Mouse (Mus musculus): Measurements from ENCODE around the gene Dusp1. TPM values are rescaled to one million over a fixed set of nuclear protein-coding genes. Genes with fewer than 3 reads are reported as not detected.

Dusp1 gene
- polyA plus RNA-seq, 1 experiment from 2014 or later = 19.4 TPM

DNA sequence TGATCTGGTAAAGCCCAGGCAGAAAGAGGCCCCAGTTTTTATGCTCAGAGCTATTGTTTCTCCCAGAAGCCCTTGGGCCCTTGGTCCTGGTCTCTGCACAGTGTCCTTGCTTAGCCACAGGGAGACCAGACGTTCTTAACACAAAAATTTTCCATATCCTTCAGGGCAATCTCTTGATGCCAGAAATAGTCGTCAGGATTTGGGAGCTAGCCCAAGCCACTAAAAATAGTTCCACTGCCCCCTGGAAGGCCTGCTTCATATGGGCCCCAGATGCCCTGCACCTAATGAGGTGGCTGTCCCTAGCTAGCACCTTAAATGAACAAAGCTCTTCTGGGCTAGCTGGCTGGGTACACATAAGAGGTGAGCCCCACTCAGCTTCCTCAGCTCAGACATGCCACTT is 71.0 kb downstream of the Dusp1 start:
- Histone ChIP-seq H3K9ac (no peak overlapping the region), H3K9me3 (peaks cover 8% of the 10 kb centered on the region; the same call in 1 of the 2 replicates), H3K27ac (no peak overlapping the region), H3K27me3 (no peaks in the 10 kb centered on the region), H3K36me3 (no peaks in the 10 kb centered on the region), H3K4me2 (replicated peaks) (no peak overlapping the region), H3K4me1 (no peaks in the 10 kb centered on the region), H3K4me3 (no peak overlapping the region)
- 65% methylated on average over 2 of the region's 2 CpGs for WGBS
- no peak for ATAC-seq (ENCODE audit: insufficient number of reproducible peaks, insufficient read depth, low FRiP score, low TSS enrichment)

DNA sequence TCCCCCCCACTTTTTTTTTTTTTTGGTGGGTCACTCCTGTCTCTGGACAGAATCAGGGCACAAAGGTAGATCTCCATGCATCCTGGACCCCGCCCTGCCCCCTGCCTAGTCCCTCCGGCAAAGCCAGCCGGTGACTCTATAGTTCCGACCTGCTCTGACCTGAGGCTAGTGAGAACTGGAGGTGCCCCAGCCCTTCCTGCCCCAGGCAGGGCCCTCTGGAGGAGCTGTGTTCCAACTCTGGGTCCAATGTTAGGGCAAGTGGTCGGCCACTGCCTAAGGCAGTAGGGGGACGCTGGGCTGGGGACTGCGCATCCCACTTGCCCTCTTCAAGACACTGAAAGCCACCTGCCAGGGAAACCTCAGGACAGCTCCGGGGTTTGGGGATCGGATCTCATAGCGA is 71.9 kb downstream of the Dusp1 start:
- H3K4me2 ChIP-seq (replicated peaks) = no peak overlapping the region
- H3K36me3 ChIP-seq = no peaks in the 10 kb centered on the region
- no peaks in the 10 kb centered on the region for H3K4me1 ChIP-seq
- no peak overlapping the region for H3K4me3 ChIP-seq
- H3K27me3 ChIP-seq = no peaks in the 10 kb centered on the region
- 91% methylated on average over 10 of the region's 10 CpGs for WGBS
- H3K9me3 ChIP-seq = peaks cover 8% of the 10 kb centered on the region; the same call in 1 of the 2 replicates
- H3K27ac ChIP-seq = no peak overlapping the region
- H3K9ac ChIP-seq = no peak overlapping the region
- ATAC-seq (ENCODE audit: insufficient number of reproducible peaks, insufficient read depth, low FRiP score, low TSS enrichment) = no peak

DNA sequence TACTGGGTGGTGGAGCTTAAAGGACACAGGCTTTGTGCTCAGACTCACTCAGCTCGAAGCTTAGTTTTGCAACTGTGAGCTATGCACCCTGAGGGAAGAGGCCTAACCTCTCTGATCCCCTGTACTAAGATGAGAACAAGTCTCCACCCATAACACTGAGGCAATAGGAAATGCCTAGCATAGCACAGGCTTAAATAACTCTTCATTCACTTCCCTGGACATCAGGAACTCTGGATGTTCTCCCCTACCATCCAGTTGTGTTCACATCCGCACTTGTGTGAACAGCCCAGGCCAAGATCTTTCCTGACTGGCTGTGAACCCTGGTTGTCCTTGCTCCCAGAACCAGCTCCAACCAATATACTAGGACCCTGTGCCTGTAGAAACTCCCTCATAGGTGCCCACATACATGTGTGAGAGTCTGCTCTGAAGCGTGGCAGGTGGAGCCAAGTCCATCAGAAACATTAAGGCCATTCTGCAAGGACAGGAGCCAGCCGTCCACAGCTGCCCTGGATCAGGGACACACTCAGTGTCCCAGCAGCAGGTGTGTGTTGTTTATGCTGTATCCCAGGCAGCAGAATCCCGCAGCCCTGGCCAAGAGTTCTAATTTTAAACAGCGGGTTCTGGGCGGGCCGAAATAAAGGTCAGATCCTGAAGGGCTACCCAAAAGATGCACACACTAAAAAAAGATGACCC is 73.1 kb downstream of the Dusp1 start:
- Histone ChIP-seq H3K36me3 (no peaks in the 10 kb centered on the region), H3K9me3 (peaks cover 8% of the 10 kb centered on the region; the same call in 1 of the 2 replicates), H3K4me3 (no peak overlapping the region), H3K4me1 (no peaks in the 10 kb centered on the region), H3K4me2 (replicated peaks) (no peak overlapping the region), H3K27ac (no peak overlapping the region), H3K27me3 (no peaks in the 10 kb centered on the region), H3K9ac (no peak overlapping the region)
- no peak for ATAC-seq (ENCODE audit: insufficient number of reproducible peaks, insufficient read depth, low FRiP score, low TSS enrichment)
- 84% methylated on average over 8 of the region's 8 CpGs for WGBS

DNA sequence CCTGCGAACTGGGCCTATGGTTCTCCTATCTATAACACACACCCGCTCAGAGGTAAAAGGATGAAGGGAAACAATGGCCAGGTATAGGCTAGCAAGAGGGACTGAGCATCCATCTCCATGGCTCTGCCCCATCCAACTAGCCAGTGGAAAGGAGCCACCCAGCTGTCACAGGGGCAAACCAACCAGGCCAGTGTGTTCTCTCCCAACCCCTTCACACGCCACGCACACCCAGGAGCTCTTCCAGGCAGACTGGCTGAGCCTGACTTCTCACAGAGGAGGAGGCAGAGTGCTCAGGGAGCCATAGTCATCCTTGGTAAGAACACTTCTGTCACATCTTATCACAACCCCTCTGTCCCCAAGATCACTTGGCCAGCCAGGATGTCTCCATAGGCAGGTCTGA is 74.0 kb downstream of the Dusp1 start:
- no peak for ATAC-seq (ENCODE audit: insufficient number of reproducible peaks, insufficient read depth, low FRiP score, low TSS enrichment)

DNA sequence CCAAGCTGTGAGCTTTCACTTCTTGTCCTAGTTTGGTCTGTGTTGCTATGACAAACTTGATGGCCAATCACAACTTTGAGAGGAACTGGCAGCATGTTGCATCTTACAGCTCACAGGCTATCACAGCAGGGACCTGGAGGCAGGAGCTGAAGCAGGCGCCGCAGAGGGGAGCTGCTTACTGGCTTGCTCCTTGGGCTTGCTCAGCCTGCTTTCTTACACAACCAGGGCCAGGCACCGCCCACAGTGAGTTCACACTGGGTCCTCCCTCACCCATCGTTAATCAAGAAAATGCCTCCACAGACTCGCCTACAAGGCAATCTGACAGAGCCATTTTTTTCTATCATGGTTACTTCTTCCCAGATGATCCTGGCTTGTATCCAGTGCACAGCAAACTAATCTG is 74.7 kb downstream of the Dusp1 start:
- H3K9ac ChIP-seq = no peak overlapping the region
- H3K4me1 ChIP-seq = no peaks in the 10 kb centered on the region
- H3K27me3 ChIP-seq = no peaks in the 10 kb centered on the region
- no peaks in the 10 kb centered on the region for H3K9me3 ChIP-seq
- no peak overlapping the region for H3K4me2 ChIP-seq (replicated peaks)
- ATAC-seq (ENCODE audit: insufficient number of reproducible peaks, insufficient read depth, low FRiP score, low TSS enrichment) = no peak
- no peak overlapping the region for H3K4me3 ChIP-seq
- 65% methylated on average over 5 of the region's 5 CpGs for WGBS
- no peak overlapping the region for H3K27ac ChIP-seq
- H3K36me3 ChIP-seq = no peaks in the 10 kb centered on the region

More for the DNA sequence above, 74.0 kb downstream of the Dusp1 start:
- Histone ChIP-seq H3K4me3 (no peak overlapping the region), H3K9ac (no peak overlapping the region), H3K27me3 (no peaks in the 10 kb centered on the region), H3K27ac (no peak overlapping the region), H3K4me2 (replicated peaks) (no peak overlapping the region), H3K9me3 (peaks cover 2% of the 10 kb centered on the region; the same call in 1 of the 2 replicates), H3K36me3 (no peaks in the 10 kb centered on the region), H3K4me1 (no peaks in the 10 kb centered on the region)
- WGBS = 100% methylated on average over 4 of the region's 4 CpGs

DNA sequence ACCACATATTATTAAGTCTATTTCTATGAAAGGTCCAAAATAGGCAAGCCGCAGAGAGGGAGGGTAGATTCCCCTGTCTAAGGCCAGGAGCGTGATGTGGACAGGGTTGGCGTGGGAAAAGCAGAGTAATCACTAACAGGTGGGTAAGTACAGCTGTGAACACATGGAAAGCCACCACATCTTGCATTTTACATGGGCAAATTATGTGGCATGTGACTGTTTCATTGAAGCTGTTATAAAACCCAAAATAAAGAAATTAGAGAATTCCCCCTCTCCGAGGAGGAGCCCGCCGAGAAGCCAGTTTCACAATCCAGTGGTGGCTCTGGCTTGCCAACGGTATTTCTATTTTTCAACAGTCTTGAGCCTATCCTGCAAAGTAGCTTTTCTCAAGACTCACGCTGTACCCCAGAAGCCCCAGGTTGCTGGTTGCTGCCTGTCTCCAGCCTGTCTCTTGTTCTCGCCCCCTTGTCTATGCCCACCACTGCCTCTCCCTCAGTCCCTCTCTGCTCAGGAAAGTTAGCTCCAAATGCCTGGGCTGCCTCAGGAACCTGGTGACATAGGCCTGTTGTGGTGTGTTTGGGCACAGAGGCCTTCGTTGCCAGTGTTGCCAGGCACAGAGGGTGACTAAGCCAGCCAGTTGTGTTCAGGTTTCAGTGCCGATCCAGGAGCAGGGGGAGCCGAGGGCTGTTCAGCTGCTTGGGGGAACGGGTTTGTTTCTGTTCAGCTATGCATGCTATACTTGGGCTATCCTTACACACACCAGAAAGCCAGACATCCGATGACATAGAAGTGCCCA is 77.1 kb downstream of the Dusp1 start:
- ATAC-seq (ENCODE audit: insufficient number of reproducible peaks, insufficient read depth, low FRiP score, low TSS enrichment) = no peak
- Histone ChIP-seq H3K4me3 (no peak overlapping the region), H3K27me3 (no peaks in the 10 kb centered on the region), H3K27ac (no peak overlapping the region), H3K9ac (no peak overlapping the region), H3K9me3 (no peaks in the 10 kb centered on the region), H3K4me1 (no peaks in the 10 kb centered on the region), H3K36me3 (no peaks in the 10 kb centered on the region), H3K4me2 (replicated peaks) (no peak overlapping the region)
- 77% methylated on average over 14 of the region's 14 CpGs for WGBS

DNA sequence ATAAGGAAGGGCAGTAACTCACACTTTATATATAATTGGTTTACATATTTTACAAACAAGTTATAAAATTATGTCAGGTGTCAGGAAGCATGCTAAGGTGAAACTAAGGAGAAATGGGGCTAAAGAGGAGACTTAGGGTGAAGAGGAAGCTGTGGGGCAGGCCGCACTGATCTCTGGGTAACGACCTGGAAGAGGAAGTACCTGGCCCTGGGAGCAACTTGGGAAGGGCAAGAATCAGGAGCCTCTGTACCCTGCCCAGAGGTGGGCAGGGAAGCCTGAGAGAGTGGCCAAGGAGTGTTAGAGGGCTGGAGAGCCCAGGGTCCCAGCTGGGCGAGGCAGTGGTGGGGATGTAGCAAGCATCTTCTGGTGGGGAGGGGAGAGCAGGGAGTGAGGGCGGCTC is 81.0 kb downstream of the Dusp1 start:
- WGBS = 80% methylated on average over 4 of the region's 4 CpGs
- ATAC-seq (ENCODE audit: insufficient number of reproducible peaks, insufficient read depth, low FRiP score, low TSS enrichment) = no peak

DNA sequence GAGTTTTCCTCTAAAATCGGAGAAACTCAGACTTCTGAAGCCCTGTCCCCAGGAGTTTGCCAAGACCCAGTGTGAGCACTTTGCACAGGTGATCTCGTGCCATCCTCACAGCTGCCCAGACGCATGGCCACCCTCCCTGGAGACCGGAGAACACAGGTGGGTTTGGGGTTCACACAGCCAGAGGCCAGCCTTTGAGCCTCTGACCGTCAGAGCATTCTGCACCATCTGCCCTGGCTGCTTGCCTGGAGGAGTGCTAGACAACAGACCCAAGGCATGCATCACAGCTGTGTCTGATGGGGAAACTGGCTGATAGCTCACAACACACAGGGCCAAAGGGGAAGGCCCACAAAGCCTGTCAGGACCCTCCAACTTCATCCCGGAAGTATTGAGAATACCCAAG is 82.3 kb downstream of the Dusp1 start:
- H3K36me3 ChIP-seq = no peaks in the 10 kb centered on the region
- WGBS = 75% methylated on average over 6 of the region's 6 CpGs

More for the DNA sequence above, 81.0 kb downstream of the Dusp1 start:
- H3K4me1 ChIP-seq = peaks cover 9% of the 10 kb centered on the region
- no peak overlapping the region for H3K4me3 ChIP-seq
- no peaks in the 10 kb centered on the region for H3K36me3 ChIP-seq
- no peak overlapping the region for H3K4me2 ChIP-seq (replicated peaks)
- no peak overlapping the region for H3K9ac ChIP-seq
- no peaks in the 10 kb centered on the region for H3K27me3 ChIP-seq
- no peaks in the 10 kb centered on the region for H3K9me3 ChIP-seq
- H3K27ac ChIP-seq = no peak overlapping the region

DNA sequence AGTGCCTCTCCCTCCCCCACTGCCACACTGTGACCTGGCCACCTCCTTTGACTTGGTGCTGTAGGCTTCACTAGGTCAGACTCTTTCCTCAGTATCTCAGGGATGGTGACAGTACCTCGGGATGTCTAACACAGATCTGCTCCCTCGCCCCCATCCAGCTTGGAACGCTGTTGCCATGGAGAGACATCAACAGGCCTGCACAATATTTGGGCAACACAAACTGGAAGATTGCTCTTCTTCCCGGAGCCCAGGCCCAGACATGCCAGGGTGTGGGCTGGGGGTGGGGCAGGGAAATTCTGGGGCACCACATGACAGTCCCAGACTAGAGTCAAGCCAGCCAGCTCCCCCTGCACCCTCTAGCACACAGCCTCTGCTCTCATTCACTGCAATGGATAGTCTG is 83.3 kb downstream of the Dusp1 start:
- WGBS = 78% methylated on average over 4 of the region's 4 CpGs
- no peak overlapping the region for H3K27ac ChIP-seq
- no peak overlapping the region for H3K4me3 ChIP-seq
- H3K9ac ChIP-seq = no peak overlapping the region
- no peaks in the 10 kb centered on the region for H3K36me3 ChIP-seq
- H3K4me1 ChIP-seq = peaks cover 9% of the 10 kb centered on the region
- ATAC-seq (ENCODE audit: insufficient number of reproducible peaks, insufficient read depth, low FRiP score, low TSS enrichment) = peak; percentile 44; the same call in 1 of the 2 replicates
- no peaks in the 10 kb centered on the region for H3K27me3 ChIP-seq
- no peak overlapping the region for H3K4me2 ChIP-seq (replicated peaks)
- no peaks in the 10 kb centered on the region for H3K9me3 ChIP-seq

More for the DNA sequence above, 82.3 kb downstream of the Dusp1 start:
- Histone ChIP-seq H3K4me1 (peaks cover 9% of the 10 kb centered on the region), H3K4me2 (replicated peaks) (no peak overlapping the region), H3K4me3 (no peak overlapping the region), H3K27ac (no peak overlapping the region), H3K27me3 (no peaks in the 10 kb centered on the region), H3K9me3 (no peaks in the 10 kb centered on the region), H3K9ac (no peak overlapping the region)
- no peak for ATAC-seq (ENCODE audit: insufficient number of reproducible peaks, insufficient read depth, low FRiP score, low TSS enrichment)

DNA sequence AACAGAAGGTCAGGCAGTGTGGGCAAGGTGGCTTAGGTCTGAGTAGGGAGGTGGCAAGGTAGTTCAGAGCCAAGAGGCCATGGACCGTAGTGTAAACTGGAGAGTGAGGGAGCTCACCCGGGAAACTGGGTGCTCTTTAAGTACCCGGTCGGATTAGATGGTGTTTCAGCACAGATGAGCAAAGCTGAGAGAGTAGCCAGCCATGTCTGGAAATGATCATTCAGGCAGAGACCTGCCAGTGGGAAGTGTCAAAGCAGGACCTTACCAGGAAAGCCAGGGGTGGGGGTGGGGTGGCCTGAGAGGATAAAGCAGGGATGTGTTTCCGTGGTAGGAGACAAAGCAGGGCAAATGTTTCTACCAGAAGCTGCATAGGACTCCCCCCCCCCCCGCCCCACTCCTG is 85.1 kb downstream of the Dusp1 start:
- Histone ChIP-seq H3K4me1 (peaks cover 9% of the 10 kb centered on the region), H3K4me2 (replicated peaks) (no peak overlapping the region), H3K27ac (no peak overlapping the region), H3K9me3 (no peaks in the 10 kb centered on the region), H3K27me3 (no peaks in the 10 kb centered on the region), H3K4me3 (no peak overlapping the region), H3K36me3 (no peaks in the 10 kb centered on the region), H3K9ac (no peak overlapping the region)
- ATAC-seq (ENCODE audit: insufficient number of reproducible peaks, insufficient read depth, low FRiP score, low TSS enrichment) = no peak
- 41% methylated on average over 6 of the region's 6 CpGs for WGBS

DNA sequence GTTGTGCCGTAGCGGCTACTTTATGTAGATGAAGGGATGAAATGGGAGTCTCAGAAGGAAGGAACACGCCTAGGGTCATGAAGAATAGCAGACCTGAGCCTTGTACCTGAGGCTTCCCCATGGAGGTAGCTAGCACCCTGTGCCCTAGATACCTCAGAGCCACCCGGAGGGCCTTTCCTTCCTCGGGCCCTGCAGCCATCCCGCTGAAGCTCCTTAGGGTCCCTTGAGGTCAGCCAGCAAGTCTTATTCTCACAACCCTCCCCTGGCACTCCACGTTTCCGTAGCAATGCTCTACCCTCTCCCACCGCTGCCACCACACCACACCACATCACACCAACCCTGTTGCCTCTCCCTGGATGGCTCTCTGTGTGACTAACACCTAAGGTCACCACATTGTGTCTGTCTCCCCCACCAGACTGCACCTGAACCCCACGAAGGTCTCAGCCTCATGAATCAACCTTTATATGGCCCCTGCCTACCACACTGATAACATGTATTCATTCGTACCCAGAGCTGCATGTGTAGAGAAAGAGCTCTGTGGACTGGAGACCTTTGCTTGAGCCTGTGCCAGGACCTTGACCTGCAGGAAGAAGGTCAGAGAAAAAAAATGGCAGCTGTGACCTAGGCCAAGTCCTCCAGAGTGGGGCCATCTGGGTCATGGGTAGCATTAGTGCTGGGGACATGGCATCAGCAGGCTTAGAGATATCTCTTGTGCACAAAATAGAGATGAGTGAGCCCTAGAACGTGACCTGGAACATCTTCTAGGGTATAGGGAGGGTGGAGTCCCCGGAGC is 93.6 kb downstream of the Dusp1 start:
- Histone ChIP-seq H3K27ac (no peak overlapping the region), H3K9me3 (no peaks in the 10 kb centered on the region), H3K4me1 (no peaks in the 10 kb centered on the region), H3K4me2 (replicated peaks) (no peak overlapping the region), H3K9ac (no peak overlapping the region), H3K4me3 (no peak overlapping the region), H3K36me3 (no peaks in the 10 kb centered on the region), H3K27me3 (0 out of 2 replicates have a peak, but pooled peaks cover 3% of the 10 kb centered on the region)
- 80% methylated on average over 13 of the region's 13 CpGs for WGBS
- ATAC-seq (ENCODE audit: insufficient number of reproducible peaks, insufficient read depth, low FRiP score, low TSS enrichment) = no peak

Data from embryonic facial prominence, embryonic 12.5 days (tissue).